In genomic region chr2:168553541-168553961, GRCm38 (mm10) we compare ENCODE assay signal across 8 mouse cellular contexts. TPM values are rescaled to one million over a fixed set of nuclear protein-coding genes. Genes with fewer than 3 reads are reported as not detected.
DNase-seq lines count a peak whose midpoint lies in the region; ATAC-seq and TF ChIP-seq lines count a peak whose summit lies in the region.

No protein-coding gene starts in this region.

- no peak overlapping the region for H3K4me2 ChIP-seq in hindbrain, embryonic 11.5 days (replicated peaks; ENCODE audit: low read depth, low read length)
- H3K4me2 ChIP-seq in lung, embryonic 14.5 days, result peak overlapping the region; percentile 23

- DNase-seq in retina, postnatal 1 day, result peak; percentile 31
- DNase-seq in retina, embryonic 14.5 days (ENCODE audit: low spot score), result no peak
- DNase-seq in hindbrain, embryonic 11.5 days (ENCODE audit: low spot score), result peak; percentile 50
- DNase-seq in lung, embryonic 14.5 days, result peak; percentile 76
- peak; percentile 49 for DNase-seq in thymus, postnatal 4 days
- DNase-seq in ovary, postnatal 36 days (ENCODE audit: low spot score), result no peak
- no peak for DNase-seq in gastrocnemius, adult 18-20 months (ENCODE audit: low spot score)
- no peak for DNase-seq in left cerebral cortex, adult 8-10 months (ENCODE audit: low spot score in 2 of 2)

- H3K9ac ChIP-seq in hindbrain, embryonic 11.5 days (ENCODE audit: low read depth, low read length), result no peak overlapping the region
- no peak overlapping the region; the same call in 1 of the 2 replicates for H3K9ac ChIP-seq in lung, embryonic 14.5 days

- H3K4me1 ChIP-seq in hindbrain, embryonic 11.5 days (replicated peaks; ENCODE audit: control insufficient read depth, insufficient read depth, low read length), result peaks cover 9% of the 10 kb centered on the region; the same call in 1 of the 2 replicates
- peaks cover 44% of the 10 kb centered on the region for H3K4me1 ChIP-seq in lung, embryonic 14.5 days (ENCODE audit: insufficient read depth)

- H3K36me3 ChIP-seq in hindbrain, embryonic 11.5 days (ENCODE audit: control insufficient read depth, insufficient read depth, low read length), result no peaks in the 10 kb centered on the region
- no peaks in the 10 kb centered on the region for H3K36me3 ChIP-seq in lung, embryonic 14.5 days (ENCODE audit: insufficient read depth)

- 0 out of 2 replicates have a peak overlapping the region, but pooled peaks have one; percentile 14 for H3K27ac ChIP-seq in hindbrain, embryonic 11.5 days (ENCODE audit: low read depth, low read length)
- peak overlapping the region; percentile 46; the same call in 1 of the 2 replicates for H3K27ac ChIP-seq in lung, embryonic 14.5 days (ENCODE audit: low read depth)

- ATAC-seq in hindbrain, embryonic 11.5 days (ENCODE audit: low FRiP score), result no peak
- ATAC-seq in lung, embryonic 14.5 days (ENCODE audit: insufficient read depth), result peak; percentile 66

- H3K4me3 ChIP-seq in hindbrain, embryonic 11.5 days (ENCODE audit: low read depth, low read length), result no peak overlapping the region
- no peak overlapping the region for H3K4me3 ChIP-seq in lung, embryonic 14.5 days (ENCODE audit: low read depth, low read length)

- WGBS in hindbrain, embryonic 11.5 days, result 46% methylated on average over 18 of the region's 18 CpGs
- WGBS in lung, embryonic 14.5 days, result 11% methylated on average over 18 of the region's 18 CpGs

- TF ChIP-seq CTCF in lung, embryonic 14.5 days (IDR thresholded peaks at IDR 0.05; ENCODE audit: low read depth), result no peak

- H3K9me3 ChIP-seq in hindbrain, embryonic 11.5 days (ENCODE audit: control insufficient read depth, low read length), result no peaks in the 10 kb centered on the region
- no peaks in the 10 kb centered on the region for H3K9me3 ChIP-seq in lung, embryonic 14.5 days (ENCODE audit: low read depth, low read length)

- H3K27me3 ChIP-seq in hindbrain, embryonic 11.5 days (ENCODE audit: control insufficient read depth, insufficient read depth, low read length), result no peaks in the 10 kb centered on the region
- H3K27me3 ChIP-seq in lung, embryonic 14.5 days (ENCODE audit: insufficient read depth, low read length), result no peaks in the 10 kb centered on the region

RNA-seq across cellular contexts. Expression of gene Nfatc2, which starts 47.9 kb away (rescaled TPM):
- 0.25 and 0.82 TPM in 2 replicates for polyA plus RNA-seq in hindbrain, embryonic 11.5 days (2014; fragmentation: Nextera tagmentation; extraction: Ambion mirVana)
- 2.1 and 2.3 TPM in 2 replicates for polyA plus RNA-seq in lung, embryonic 14.5 days (2014; fragmentation: Nextera tagmentation; extraction: Ambion mirVana)
- 10 to 100 TPM; 10.1 to 12.8 TPM for total RNA-seq in gastrocnemius, adult 18-20 months (2021)
- 10 to 100 TPM; 15.2 to 16.8 (median 15.6) TPM for total RNA-seq in left cerebral cortex, adult 8-10 months (2022)

Comparison
In these comparisons a context has a peak if more than half of its experiments do, and no peak if none do; other contexts are left out.
1. DNase-seq: peak in retina, postnatal 1 day (single experiment), hindbrain, embryonic 11.5 days (single experiment), lung, embryonic 14.5 days (single experiment) and thymus, postnatal 4 days (single experiment); none in retina, embryonic 14.5 days (single experiment), ovary, postnatal 36 days (single experiment), gastrocnemius, adult 18-20 months (single experiment) and left cerebral cortex, adult 8-10 months (0 of 2).